Mouse (Mus musculus): Measurements from ENCODE around the gene Macrod1. TPM values are rescaled to one million over a fixed set of nuclear protein-coding genes. Genes with fewer than 3 reads are reported as not detected.

The Macrod1 gene
- polyA plus RNA-seq, 1 experiment from 2014 or later: 15.3 TPM

GRCm38 (mm10) chr19:7139321-7139720 lies 82.7 kb downstream of the Macrod1 start:
- DNase-seq (ENCODE audit: low spot score): no peak

- DNase-seq (ENCODE audit: low spot score): no peak
Measured at GRCm38 (mm10) chr19:7140373-7140772, 83.8 kb downstream of the Macrod1 start.

- DNase-seq (ENCODE audit: low spot score): no peak
Measured at GRCm38 (mm10) chr19:7140856-7141421, 84.3 kb downstream of the Macrod1 start.

GRCm38 (mm10) chr19:7142207-7142915 lies 85.8 kb downstream of the Macrod1 start:
- DNase-seq (ENCODE audit: low spot score): no peak

GRCm38 (mm10) chr19:7143854-7144253 lies 87.2 kb downstream of the Macrod1 start:
- DNase-seq (ENCODE audit: low spot score): peak; percentile 73

GRCm38 (mm10) chr19:7144458-7144857 lies 87.8 kb downstream of the Macrod1 start:
- DNase-seq (ENCODE audit: low spot score): no peak

GRCm38 (mm10) chr19:7146376-7146775 lies 89.8 kb downstream of the Macrod1 start:
- DNase-seq (ENCODE audit: low spot score): no peak

- no peak for DNase-seq (ENCODE audit: low spot score)
Measured at GRCm38 (mm10) chr19:7148096-7148495, 91.5 kb downstream of the Macrod1 start.

- no peak for DNase-seq (ENCODE audit: low spot score)
Measured at GRCm38 (mm10) chr19:7148541-7149085, 92.0 kb downstream of the Macrod1 start.

- peak; percentile 28 for DNase-seq (ENCODE audit: low spot score)
Measured at GRCm38 (mm10) chr19:7149158-7149685, 92.6 kb downstream of the Macrod1 start.

- DNase-seq (ENCODE audit: low spot score): no peak
Measured at GRCm38 (mm10) chr19:7151300-7151926, 94.8 kb downstream of the Macrod1 start.

GRCm38 (mm10) chr19:7151927-7152653 lies 95.5 kb downstream of the Macrod1 start:
- DNase-seq (ENCODE audit: low spot score): no peak

- DNase-seq (ENCODE audit: low spot score): no peak
Measured at GRCm38 (mm10) chr19:7153232-7153631, 96.6 kb downstream of the Macrod1 start.

GRCm38 (mm10) chr19:7155196-7155595 lies 98.6 kb downstream of the Macrod1 start:
- DNase-seq (ENCODE audit: low spot score): no peak

GRCm38 (mm10) chr19:7157734-7158133 lies 101.1 kb downstream of the Macrod1 start:
- no peak for DNase-seq (ENCODE audit: low spot score)

- peak; percentile 58 for DNase-seq (ENCODE audit: low spot score)
Measured at GRCm38 (mm10) chr19:7160151-7160906, 103.7 kb downstream of the Macrod1 start.

GRCm38 (mm10) chr19:7161064-7161463 lies 104.5 kb downstream of the Macrod1 start:
- DNase-seq (ENCODE audit: low spot score): no peak

GRCm38 (mm10) chr19:7164238-7164637 lies 107.6 kb downstream of the Macrod1 start:
- DNase-seq (ENCODE audit: low spot score): peak; percentile 78

GRCm38 (mm10) chr19:7164820-7165323 lies 108.3 kb downstream of the Macrod1 start:
- DNase-seq (ENCODE audit: low spot score): peak; percentile 68

GRCm38 (mm10) chr19:7165509-7166199 lies 109.0 kb downstream of the Macrod1 start:
- DNase-seq (ENCODE audit: low spot score): peak; percentile 22
